Mouse (Mus musculus) embryonic stem cell, embryonic (primary cell): ENCODE results near the gene Gm4567.
"Not testable (repeated sequence)": the region's sequence is repeated elsewhere in the genome, so short reads cannot be mapped to it uniquely, and the experiment has no call there.

Source experiments
- CTCF ChIA-PET, 4 experiments: fragments of 300-600 bp in 2 of 4; fragments of 350-600 bp in 2 of 4; sonication (Branson Sonifier 250); formaldehyde crosslinking; loops; one replicate each; lab custom pipeline; 2022; ENCODE audit warnings: inconsistent platforms in 2 of 4; lab: Charles Lee
- POLR2A ChIA-PET, 4 experiments: fragments of 300-600 bp in 2 of 4; fragments of 350-600 bp in 2 of 4; sonication (Branson Sonifier 250); formaldehyde crosslinking; loops; one replicate each; lab custom pipeline; 2022; ENCODE audit warnings: antibody characterized with exemption in 4 of 4, inconsistent platforms in 1 of 4; lab: Charles Lee

Gm4567 gene

DNA sequence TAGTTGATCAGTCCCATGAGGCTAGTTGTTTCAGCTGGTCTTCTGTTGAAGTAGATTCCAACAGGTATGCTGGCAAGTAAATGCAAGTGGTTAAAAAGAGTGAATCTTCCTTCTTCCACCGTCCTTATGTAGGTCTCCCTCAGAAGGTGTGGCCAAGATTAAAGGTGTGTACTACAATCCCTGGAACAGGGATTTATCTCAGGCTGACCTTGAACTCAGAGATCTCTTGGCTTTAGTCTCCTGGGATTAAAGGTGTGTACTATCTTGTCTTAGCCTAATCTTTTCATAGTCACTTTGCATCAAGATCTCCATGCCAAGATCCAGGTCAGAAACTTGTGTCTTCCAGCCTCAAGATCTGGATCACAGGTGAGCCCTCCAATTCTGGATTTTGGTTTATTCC is at the start of gene Gm4567:
Gene Gm4567, minus strand, starts transcription at position 101 of the 400 bp plus-strand sequence.
- CTCF ChIA-PET, POLR2A ChIA-PET: not testable (repeated sequence)

DNA sequence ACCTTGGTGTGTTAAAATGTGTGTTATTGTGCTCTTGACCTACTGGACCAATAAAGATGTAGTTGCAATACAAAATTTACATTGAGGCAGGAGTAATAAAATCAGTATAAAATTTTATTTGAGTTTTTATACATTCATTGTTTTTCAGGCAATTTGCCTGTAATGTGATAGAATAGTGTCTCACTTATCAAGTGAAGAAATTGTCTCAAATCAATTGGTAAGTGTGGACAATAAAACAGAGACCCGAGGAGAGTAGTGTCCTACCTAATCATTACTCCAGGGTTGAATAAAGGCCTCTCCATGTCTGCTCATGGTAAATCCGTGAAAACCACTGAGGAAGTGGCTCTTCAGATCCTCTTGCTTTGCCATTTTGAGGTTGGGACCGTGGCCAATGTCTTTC is 41.9 kb upstream of the Gm4567 start, which contains the start of gene Vmn1r157:
Gene Vmn1r157, plus strand, starts transcription at position 301 of the 400 bp plus-strand sequence.
- CTCF ChIA-PET, POLR2A ChIA-PET: not testable (repeated sequence)

DNA sequence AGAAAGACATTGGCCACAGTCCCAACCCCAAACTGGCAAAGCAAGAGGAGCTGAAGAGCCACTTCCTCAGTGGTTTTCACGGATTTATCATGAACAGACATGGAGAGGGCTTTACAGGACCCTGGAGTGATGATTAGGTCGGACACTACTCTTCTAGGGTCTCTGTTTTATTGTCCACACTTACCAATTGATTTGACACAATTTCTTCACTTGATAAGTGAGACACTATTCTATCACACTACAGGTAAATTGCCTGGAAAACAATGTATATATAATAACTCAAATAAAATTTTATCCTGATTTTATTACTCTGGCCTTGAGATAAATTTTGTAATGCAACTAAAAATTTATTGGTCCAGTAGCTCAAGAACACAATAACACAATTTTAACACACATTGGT is 27.3 kb downstream of the Gm4567 start, which contains the start of gene Gm8693:
Gene Gm8693, minus strand, starts transcription at position 101 of the 400 bp plus-strand sequence.
- POLR2A ChIA-PET, CTCF ChIA-PET: not testable (repeated sequence)
